Mouse (Mus musculus) embryo, embryonic 10 days (tissue): Measurements from ENCODE around the gene Traf3ip2.

Experiments
- DNase-seq: peaks from one replicate; pipeline ENCODE4 v3.0.0-alpha.2; 2015; ENCODE audit warnings: low spot score

The Traf3ip2 gene

GRCm38 (mm10) chr10:39601068-39601467 is 11.7 kb upstream of the Traf3ip2 start:
- DNase-seq = no peak

GRCm38 (mm10) chr10:39606434-39606833 is 6.3 kb upstream of the Traf3ip2 start:
- DNase-seq = no peak

- DNase-seq = no peak
Observed at GRCm38 (mm10) chr10:39611234-39611633, 1.5 kb upstream of the Traf3ip2 start.

GRCm38 (mm10) chr10:39612131-39612530 is 603 bp upstream of the Traf3ip2 start:
- no peak for DNase-seq

- DNase-seq = peak; percentile 81
Observed at GRCm38 (mm10) chr10:39612989-39613831, 476 bp downstream of the Traf3ip2 start.

GRCm38 (mm10) chr10:39613973-39614372 is 1.2 kb downstream of the Traf3ip2 start:
- no peak for DNase-seq

- DNase-seq = no peak
Observed at GRCm38 (mm10) chr10:39614676-39615075, 1.9 kb downstream of the Traf3ip2 start.

- DNase-seq = no peak
Observed at GRCm38 (mm10) chr10:39615531-39616229, 2.9 kb downstream of the Traf3ip2 start.

GRCm38 (mm10) chr10:39616230-39616590 is 3.5 kb downstream of the Traf3ip2 start:
- DNase-seq = no peak

- DNase-seq = no peak
Observed at GRCm38 (mm10) chr10:39616626-39617025, 3.9 kb downstream of the Traf3ip2 start.

- DNase-seq = no peak
Observed at GRCm38 (mm10) chr10:39618431-39618830, 5.7 kb downstream of the Traf3ip2 start.

GRCm38 (mm10) chr10:39620626-39621025 is 7.9 kb downstream of the Traf3ip2 start:
- DNase-seq = no peak

- no peak for DNase-seq
Observed at GRCm38 (mm10) chr10:39623806-39624205, 11.1 kb downstream of the Traf3ip2 start.

GRCm38 (mm10) chr10:39624837-39625625 is 12.3 kb downstream of the Traf3ip2 start:
- DNase-seq = no peak

GRCm38 (mm10) chr10:39625626-39626260 is 13.0 kb downstream of the Traf3ip2 start:
- DNase-seq = no peak

- no peak for DNase-seq
Observed at GRCm38 (mm10) chr10:39626376-39626775, 13.6 kb downstream of the Traf3ip2 start.

GRCm38 (mm10) chr10:39628799-39629517 is 16.2 kb downstream of the Traf3ip2 start:
- no peak for DNase-seq

GRCm38 (mm10) chr10:39629746-39630552 is 17.2 kb downstream of the Traf3ip2 start:
- DNase-seq = peak; percentile 56

GRCm38 (mm10) chr10:39630811-39631210 is 18.1 kb downstream of the Traf3ip2 start:
- peak; percentile 70 for DNase-seq

- no peak for DNase-seq
Observed at GRCm38 (mm10) chr10:39631627-39632026, 18.9 kb downstream of the Traf3ip2 start.
